Mouse (Mus musculus) spleen, embryonic (tissue): ENCODE data around the gene Pds5a.
"Not testable (repeated sequence)": the region's sequence is repeated elsewhere in the genome, so short reads cannot be mapped to it uniquely, and the experiment has no call there.

Experiments
- CTCF ChIA-PET: fragments of 350-600 bp; sonication (Branson Sonifier 250); formaldehyde crosslinking; loops from one replicate; lab custom pipeline; 2022; lab: Charles Lee

Pds5a gene

GRCm38 (mm10) chr5:65697486-65697835, 612 bp downstream of the Pds5a start:
- CTCF ChIA-PET = no interaction called here

DNA sequence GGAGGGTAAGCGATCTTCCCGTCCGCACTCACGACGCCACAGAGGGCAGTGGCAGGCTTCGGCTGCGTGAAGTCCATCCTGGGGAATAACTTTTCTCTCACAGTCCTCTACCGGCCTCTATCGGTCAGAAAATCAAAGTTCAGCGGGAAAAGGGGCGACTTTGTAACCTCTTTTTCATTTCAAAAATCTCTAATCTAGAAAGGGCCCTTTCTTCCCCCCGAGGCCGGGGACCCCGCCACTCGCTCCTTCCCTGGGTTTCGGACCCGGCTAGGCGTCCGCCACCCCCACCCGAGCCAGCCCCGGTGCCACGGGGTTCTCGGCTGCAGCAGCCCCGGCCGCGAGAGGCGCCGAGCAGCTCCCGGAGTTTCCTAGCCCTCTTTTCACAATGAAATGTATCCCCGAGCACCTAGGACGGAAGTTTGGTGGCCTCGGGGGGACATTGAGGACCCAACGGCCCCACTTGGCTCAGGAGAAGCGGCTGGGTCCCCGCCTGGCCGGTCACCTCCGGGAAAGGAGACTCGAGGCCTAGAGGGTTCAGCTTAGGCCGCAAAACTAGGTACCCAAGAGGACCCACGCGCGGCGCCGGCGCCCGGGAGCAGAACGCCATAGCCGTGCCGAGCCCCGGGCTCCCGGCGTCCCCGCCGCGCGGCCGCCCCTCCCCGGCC, 1.1 kb downstream of the Pds5a start:
- CTCF ChIA-PET = no interaction called here

- CTCF ChIA-PET = not testable (repeated sequence)
Observed at GRCm38 (mm10) chr5:65694076-65694475, 4.0 kb downstream of the Pds5a start.

GRCm38 (mm10) chr5:65693018-65693417, 5.1 kb downstream of the Pds5a start:
- CTCF ChIA-PET = interaction anchor here (0.6 to 0.7 kb wide), 2 partner anchors 42 to 93 kb away, joined by 5 to 6 read pairs; no protein-coding TSS in a partner anchor

GRCm38 (mm10) chr5:65688806-65689205, 9.3 kb downstream of the Pds5a start:
- CTCF ChIA-PET = interaction anchor here (0.6 kb wide), 1 partner anchor 20 kb away, joined by 3 read pairs; no protein-coding TSS in a partner anchor

GRCm38 (mm10) chr5:65686806-65687205, 11.3 kb downstream of the Pds5a start:
- CTCF ChIA-PET = no interaction called here

DNA sequence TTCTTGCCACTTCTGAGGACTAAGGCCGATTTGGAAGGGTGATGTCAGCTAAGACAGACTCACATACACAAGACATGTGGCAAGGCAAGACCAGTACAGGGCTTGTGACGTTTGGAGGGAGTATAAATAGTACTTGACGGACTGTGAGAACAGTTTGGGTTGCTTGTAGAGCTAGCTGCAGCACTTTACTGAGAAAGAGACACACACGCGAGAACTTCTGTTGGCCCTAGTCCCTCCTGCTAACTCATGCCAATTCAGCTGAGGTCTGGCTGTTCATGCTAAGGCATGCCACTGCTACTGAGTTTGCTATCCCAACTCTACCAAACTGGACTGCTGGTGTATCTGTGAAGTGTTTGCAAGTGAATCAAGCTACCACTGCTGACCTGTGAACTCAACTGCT, 19.2 kb downstream of the Pds5a start:
- CTCF ChIA-PET = interaction anchor here (0.7 kb wide), 1 partner anchor 172 kb away, joined by 10 read pairs; no protein-coding TSS in a partner anchor

DNA sequence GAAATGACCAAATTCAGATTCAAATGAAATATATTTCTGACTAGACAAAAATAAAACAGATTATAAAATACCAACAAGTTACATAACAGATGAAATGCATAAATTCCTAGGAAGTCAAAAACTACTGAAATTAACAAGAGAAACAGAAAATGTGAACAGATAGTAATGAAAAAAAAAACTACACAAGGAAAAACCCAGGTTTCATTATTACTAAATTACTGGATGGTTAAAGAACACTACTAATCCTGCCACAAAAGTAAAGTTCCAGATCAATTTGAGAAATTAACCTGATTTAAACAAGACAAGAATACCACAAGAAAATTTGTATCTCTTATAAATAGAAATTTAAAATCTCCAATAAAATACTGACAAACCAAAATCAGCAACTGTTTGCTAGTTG, 25.9 kb downstream of the Pds5a start:
- CTCF ChIA-PET = interaction anchor here (0.7 kb wide), 1 partner anchor 195 kb away, joined by 3 read pairs; no protein-coding TSS in a partner anchor

GRCm38 (mm10) chr5:65667644-65668043, 30.4 kb downstream of the Pds5a start:
- CTCF ChIA-PET = no interaction called here

GRCm38 (mm10) chr5:65665370-65665769, 32.7 kb downstream of the Pds5a start:
- CTCF ChIA-PET = no interaction called here

DNA sequence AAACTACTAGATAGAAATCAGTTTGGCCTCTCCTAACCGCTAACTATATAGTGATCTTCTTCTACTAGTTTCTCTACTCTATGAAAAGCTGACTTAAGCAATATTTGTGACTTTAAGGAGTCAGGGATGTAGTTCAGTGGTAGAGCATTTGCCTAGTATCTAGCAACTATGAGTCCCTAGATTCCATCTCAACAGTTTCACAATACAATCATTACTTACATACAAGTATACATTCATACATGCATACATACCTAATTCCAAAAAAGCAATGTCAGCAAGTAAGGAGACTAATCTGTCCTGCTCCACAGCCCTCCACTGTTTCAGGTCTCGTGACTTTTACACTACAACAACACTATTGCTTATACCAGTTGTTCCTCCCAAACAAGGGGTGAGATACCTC, 36.1 kb downstream of the Pds5a start:
- CTCF ChIA-PET = interaction anchor here (0.7 kb wide), 1 partner anchor 147 kb away, joined by 4 read pairs; no protein-coding TSS in a partner anchor

DNA sequence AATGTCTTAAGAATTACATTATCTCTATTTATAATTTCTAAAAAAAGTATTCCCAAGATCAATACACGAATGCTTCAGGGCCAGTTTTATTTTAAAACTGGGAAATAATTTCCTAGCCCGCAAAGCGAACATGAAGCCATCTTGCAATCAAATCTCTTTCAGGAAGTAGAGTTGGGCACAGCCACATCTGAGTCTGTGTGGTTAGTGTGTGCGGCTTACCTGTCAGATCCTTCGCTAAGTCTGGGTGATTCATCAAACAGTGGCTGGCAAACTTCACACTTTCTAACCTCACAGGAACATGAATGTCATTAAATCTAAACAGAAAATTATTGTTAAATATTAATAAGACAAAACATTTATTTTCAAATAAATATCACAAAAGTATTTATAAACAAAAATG, 44.3 kb downstream of the Pds5a start:
- CTCF ChIA-PET = no interaction called here

GRCm38 (mm10) chr5:65638896-65639295, 59.2 kb downstream of the Pds5a start:
- CTCF ChIA-PET = no interaction called here

DNA sequence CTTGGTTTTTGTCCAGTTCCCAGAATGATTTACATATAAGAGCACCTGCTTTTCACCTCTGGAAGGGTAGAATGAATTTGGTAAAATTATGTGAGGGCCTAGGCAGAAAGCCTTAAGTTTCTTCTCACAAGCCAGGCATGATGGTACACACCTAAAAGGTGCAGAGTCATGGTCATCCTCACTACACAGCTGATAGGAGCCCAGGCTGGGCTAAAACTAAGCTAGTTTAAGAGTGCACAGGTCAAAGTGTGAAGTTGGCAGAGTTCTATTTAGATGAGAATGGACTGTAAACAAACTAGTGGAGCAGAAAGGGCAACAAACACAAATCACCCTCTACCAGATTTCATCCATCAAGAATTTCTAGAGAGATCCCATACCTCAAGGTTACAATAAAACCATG, 73.7 kb downstream of the Pds5a start:
- CTCF ChIA-PET = no interaction called here

GRCm38 (mm10) chr5:65613152-65613924, 84.7 kb downstream of the Pds5a start:
- CTCF ChIA-PET = no interaction called here

GRCm38 (mm10) chr5:65610541-65610940, 87.5 kb downstream of the Pds5a start:
- CTCF ChIA-PET = no interaction called here

DNA sequence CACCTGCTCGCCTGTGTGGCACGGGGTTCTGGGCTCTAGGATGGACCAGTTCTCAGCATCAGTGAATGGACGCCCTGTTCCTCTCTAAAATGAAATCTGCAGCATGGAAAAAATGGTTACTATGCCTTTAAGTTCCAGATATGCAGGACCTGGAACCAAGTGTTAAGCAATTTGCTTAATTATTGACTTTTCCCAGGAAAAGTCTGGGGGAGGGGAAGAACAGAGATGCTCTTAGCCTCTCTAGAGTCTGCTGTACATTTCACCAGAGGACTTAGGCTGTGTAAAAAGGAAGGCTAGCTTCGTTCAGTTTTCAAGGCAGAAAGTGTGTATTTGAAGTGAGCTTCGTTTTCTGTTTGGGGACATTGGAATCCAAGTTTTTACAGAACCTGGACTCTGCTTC, 88.3 kb downstream of the Pds5a start:
- CTCF ChIA-PET = no interaction called here

DNA sequence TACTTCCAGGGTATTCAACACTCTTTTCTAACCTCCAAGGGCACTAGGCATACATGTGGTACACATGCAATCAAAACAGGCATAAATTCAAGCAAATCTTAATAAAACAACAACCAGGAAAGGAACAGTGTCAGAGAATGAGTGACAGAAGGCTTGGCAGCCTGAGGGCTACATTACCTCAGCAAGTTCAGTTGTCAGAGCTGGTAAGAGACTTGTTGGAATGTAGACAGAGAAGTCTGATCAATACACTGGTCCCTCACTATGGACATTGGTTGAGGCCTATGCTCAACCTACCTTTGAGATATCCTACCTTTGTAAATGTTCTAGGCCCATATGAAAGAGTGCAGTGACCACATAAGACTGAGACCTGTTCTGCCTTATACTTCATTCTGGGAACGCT, 91.3 kb downstream of the Pds5a start:
- CTCF ChIA-PET = no interaction called here

DNA sequence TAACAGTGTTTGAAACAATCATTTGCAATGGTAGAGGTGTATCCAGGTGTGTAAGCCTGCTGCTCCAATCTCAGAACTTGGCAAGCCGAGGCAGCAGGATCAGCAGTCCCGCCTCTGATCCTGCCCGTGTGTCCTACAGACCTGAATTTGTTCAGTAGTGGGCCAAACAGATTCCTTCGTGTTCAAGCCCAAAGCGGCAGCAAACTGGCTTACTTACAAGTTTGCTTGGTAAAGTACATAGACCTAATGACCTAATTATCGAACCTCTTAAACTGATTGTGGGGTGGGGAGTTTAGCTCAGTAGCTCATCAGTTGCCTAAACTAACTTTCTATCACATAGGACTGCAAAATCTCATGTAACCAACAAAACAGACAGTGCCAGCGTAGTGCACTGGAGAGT, 98.4 kb downstream of the Pds5a start:
- CTCF ChIA-PET = interaction anchor here (0.6 kb wide), 1 partner anchor 93 kb away, joined by 6 read pairs; no protein-coding TSS in a partner anchor

DNA sequence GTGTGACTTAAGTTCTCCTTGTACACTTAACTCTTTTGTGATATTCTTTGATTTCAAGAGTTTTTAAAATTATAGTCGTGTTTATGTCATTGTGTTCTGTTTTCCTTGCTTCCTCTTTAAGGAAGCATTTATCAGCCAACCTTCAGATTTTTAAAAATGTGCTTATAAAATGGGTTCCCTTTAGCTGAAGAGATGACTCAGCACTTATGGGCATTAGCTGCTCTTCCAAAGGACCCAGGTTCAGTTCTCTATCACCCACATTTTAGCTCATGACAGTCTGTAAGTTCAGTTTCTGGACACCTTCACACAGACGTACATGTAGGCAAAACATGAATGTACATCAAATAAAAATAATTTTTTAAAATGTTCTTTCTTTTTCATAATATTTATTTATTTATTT, 105.7 kb downstream of the Pds5a start:
- CTCF ChIA-PET = no interaction called here

DNA sequence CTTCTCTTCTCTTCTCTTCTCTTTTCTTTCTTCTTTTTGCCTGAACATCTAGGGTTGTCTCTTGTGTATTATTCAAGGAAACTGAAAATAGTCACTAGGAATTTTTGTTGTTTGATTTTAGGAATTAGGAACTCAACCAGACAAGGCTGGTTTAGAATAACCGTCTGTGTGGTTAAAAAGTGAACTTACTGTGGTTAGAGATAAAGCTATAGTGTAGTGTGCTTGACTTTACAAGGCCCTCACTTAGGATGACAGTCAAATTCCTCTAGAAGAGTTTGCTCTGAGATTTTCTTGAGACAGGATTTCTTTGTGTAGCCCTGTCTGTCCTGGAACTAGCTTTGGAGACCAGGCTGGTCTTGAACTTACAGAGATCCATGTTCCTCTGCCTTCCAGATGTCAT, 107.9 kb downstream of the Pds5a start:
- CTCF ChIA-PET = no interaction called here

DNA sequence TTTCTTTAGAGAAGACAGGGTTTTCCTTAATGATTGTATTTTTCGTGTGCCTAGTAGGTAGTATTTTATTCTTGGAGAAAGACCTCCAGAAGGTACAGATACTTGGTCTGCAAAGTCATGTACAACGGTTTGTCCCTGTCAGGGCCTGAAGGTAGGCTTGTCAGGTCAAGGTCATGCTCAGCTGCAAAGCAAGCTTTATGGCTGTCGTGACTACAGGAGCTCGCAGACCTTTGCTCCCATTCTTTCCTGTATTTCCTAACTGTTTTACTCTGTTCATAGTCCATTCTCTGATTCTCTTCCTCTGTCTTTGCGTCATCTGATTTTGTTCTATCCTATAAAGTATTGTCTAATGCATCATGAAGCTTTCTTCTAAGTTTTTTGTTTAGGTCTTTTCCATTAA, 111.8 kb downstream of the Pds5a start:
- CTCF ChIA-PET = no interaction called here

DNA sequence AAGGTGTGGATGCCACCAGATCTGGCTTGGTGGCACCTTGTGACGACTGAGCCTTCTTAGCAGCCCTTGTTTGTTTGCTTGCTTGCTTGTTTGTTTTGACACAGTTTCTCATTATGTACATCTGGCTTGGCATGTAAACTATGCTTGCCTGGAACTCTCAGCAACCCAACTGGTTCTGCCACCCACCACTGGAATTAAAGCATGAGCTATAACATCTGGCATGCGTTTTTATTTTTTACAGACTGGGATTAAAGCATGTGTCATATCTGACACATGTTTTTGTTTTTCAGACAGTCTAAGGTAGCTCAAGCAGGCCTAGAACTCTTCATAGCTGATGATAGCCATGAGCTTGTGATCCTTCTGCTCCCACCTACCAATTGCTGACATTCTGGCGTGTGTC, 119.5 kb downstream of the Pds5a start:
- CTCF ChIA-PET = interaction anchor here (0.7 kb wide), 1 partner anchor 214 kb away, joined by 9 read pairs; no protein-coding TSS in a partner anchor
